Mouse (Mus musculus) E14TG2a.4 (cell line): ENCODE measurements around the gene Mon2.

Source experiments
- CTCF ChIP-seq: conservative IDR thresholded peaks from 2 replicates; pipeline ENCODE4 v1.5.1; 2014; ENCODE audit warnings: low read length
- NANOG ChIP-seq: IDR thresholded peaks from 2 replicates; pipeline ENCODE4 v1.6.1; 2014; ENCODE audit warnings: borderline replicate concordance, low read length, mixed read lengths
- POU5F1 ChIP-seq: IDR thresholded peaks from 2 replicates; pipeline ENCODE4 v1.6.1; 2014; ENCODE audit warnings: low read length, borderline replicate concordance

DNA sequence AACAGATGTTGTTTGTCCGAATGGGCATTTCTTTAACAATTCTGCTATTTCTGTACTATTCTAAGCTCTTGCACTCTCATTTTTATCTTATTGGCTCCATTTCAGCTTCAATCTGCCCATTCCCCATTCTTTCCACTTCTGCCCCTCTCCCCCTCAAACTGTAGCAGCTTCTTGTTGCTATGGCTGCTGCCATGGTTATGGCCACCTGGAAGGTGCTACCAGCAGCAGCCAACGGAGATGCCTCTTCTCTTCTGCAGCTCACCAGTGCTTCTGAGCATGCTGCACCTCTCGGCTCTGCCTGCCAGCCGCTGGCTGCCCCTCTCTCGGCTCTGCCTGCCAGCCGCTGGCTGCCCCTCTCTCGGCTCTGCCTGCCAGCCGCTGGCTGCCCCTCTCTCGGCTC, 8.0 kb upstream of the Mon2 start:
- TF ChIP-seq CTCF, result no peak
- no peak for TF ChIP-seq NANOG
- TF ChIP-seq POU5F1, result no peak
